Mouse (Mus musculus) heart, embryonic 10.5 days (tissue): ENCODE measurements around the gene Cabin1. TPM values are rescaled to one million over a fixed set of nuclear protein-coding genes. Genes with fewer than 3 reads are reported as not detected.

Experiments used
- DNase-seq: peaks from one replicate; pipeline ENCODE4 v3.0.0-alpha.2; 2017; ENCODE audit warnings: low spot score
- H3K27ac ChIP-seq: fragments of 300-500 bp; sonication (generic); 2 replicates; pipeline ENCODE4 v1.5.1; 2016; ENCODE audit warnings: mild to moderate bottlenecking
- H3K27me3 ChIP-seq: fragments of 300-500 bp; sonication (generic); 2 replicates; pipeline ENCODE4 v1.6.1; 2016; ENCODE audit warnings: mild to moderate bottlenecking; ENCODE audit not compliant: poor library complexity, insufficient read depth, severe bottlenecking
- H3K36me3 ChIP-seq: fragments of 300-500 bp; sonication (generic); 2 replicates; pipeline ENCODE4 v1.6.1; 2016; ENCODE audit warnings: mild to moderate bottlenecking, moderate library complexity
- H3K4me1 ChIP-seq: fragments of 300-500 bp; sonication (generic); 2 replicates; pipeline ENCODE4 v1.6.1; 2016; ENCODE audit warnings: mild to moderate bottlenecking
- H3K4me3 ChIP-seq: fragments of 300-500 bp; sonication (generic); 2 replicates; pipeline ENCODE4 v1.5.1; 2016; ENCODE audit warnings: mild to moderate bottlenecking, moderate library complexity
- H3K9me3 ChIP-seq: fragments of 300-500 bp; sonication (generic); 2 replicates; pipeline ENCODE4 v1.6.1; 2016; ENCODE audit warnings: mild to moderate bottlenecking, moderate library complexity
- WGBS: fragments of 180-500 bp; shearing (Covaris S2); methylation state at CpG from one replicate; pipeline ENCODE4 v1.1.7; 2016; 5-methylcytosine and 5-hydroxymethylcytosine counted together
- polyA plus RNA-seq: library from polyadenylated mRNA; unstranded; fragments of >200 nt; fragmentation: Nextera tagmentation; extraction: Ambion mirVana; gene quantifications from 2 replicates; pipeline ENCODE4 v1.2.1, GENCODE M21; 2016

Gene Cabin1
- polyA plus RNA-seq, 1 experiment from 2014 or later: 20.0 TPM

DNA sequence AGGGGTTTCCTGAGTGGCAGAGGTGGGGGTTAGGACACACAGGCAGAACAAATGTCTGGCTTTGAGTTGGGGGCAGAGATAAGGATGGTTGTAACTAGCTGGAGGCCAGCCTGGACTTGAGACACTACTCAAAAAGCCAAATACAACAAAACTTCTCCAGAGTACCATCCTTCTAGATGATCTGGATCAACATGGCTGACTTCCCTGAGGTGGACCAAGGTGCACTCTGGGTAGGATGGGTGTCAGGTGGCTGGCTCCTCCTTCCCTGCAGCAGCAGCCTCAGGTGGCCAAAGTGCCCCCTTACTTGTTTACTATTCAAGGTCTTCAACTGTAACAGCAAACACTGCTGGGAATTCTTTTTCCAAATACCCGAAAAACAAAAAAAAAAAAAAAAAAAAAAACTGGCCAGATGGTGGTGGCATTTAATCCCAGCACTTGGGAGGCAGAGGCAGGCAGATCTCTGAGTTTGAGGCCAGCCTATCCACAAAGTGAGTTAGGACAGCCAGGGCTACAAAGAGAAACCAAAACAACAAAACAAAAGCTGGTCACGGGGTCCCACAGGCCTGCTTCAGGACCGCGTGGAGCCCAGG lies 114.6 kb downstream of the Cabin1 start:
- peaks cover 90% of the 10 kb centered on the region for H3K36me3 ChIP-seq
- H3K4me3 ChIP-seq: no peak overlapping the region
- peaks cover 12% of the 10 kb centered on the region for H3K4me1 ChIP-seq
- no peaks in the 10 kb centered on the region for H3K9me3 ChIP-seq
- no peak for DNase-seq
- 89% methylated on average over 4 of the region's 4 CpGs for WGBS
- no peaks in the 10 kb centered on the region for H3K27me3 ChIP-seq
- no peak overlapping the region for H3K27ac ChIP-seq

- no peaks in the 10 kb centered on the region for H3K27me3 ChIP-seq
- H3K4me1 ChIP-seq: peaks cover 17% of the 10 kb centered on the region
- no peaks in the 10 kb centered on the region for H3K9me3 ChIP-seq
- H3K36me3 ChIP-seq: peaks cover 85% of the 10 kb centered on the region
- DNase-seq: no peak
- no peak overlapping the region for H3K27ac ChIP-seq
- 91% methylated on average over 7 of the region's 7 CpGs for WGBS
- H3K4me3 ChIP-seq: no peak overlapping the region
Measured at GRCm38 (mm10) chr10:75649001-75649400, 115.1 kb downstream of the Cabin1 start.

GRCm38 (mm10) chr10:75648091-75648490 lies 116.0 kb downstream of the Cabin1 start:
- Histone ChIP-seq H3K4me3 (no peak overlapping the region), H3K27me3 (no peaks in the 10 kb centered on the region), H3K36me3 (peaks cover 77% of the 10 kb centered on the region), H3K27ac (peak overlapping the region; percentile 72; the same call in 1 of the 2 replicates), H3K9me3 (no peaks in the 10 kb centered on the region), H3K4me1 (peaks cover 26% of the 10 kb centered on the region)
- WGBS: 91% methylated on average over 6 of the region's 6 CpGs
- no peak for DNase-seq

- H3K27ac ChIP-seq: peak overlapping the region; percentile 72; the same call in 1 of the 2 replicates
- H3K27me3 ChIP-seq: no peaks in the 10 kb centered on the region
- H3K4me3 ChIP-seq: no peak overlapping the region
- peaks cover 34% of the 10 kb centered on the region for H3K4me1 ChIP-seq
- peaks cover 70% of the 10 kb centered on the region for H3K36me3 ChIP-seq
- 69% methylated on average over 3 of the region's 3 CpGs for WGBS
- DNase-seq: no peak
- H3K9me3 ChIP-seq: no peaks in the 10 kb centered on the region
Measured at GRCm38 (mm10) chr10:75647362-75647761, 116.8 kb downstream of the Cabin1 start.

DNA sequence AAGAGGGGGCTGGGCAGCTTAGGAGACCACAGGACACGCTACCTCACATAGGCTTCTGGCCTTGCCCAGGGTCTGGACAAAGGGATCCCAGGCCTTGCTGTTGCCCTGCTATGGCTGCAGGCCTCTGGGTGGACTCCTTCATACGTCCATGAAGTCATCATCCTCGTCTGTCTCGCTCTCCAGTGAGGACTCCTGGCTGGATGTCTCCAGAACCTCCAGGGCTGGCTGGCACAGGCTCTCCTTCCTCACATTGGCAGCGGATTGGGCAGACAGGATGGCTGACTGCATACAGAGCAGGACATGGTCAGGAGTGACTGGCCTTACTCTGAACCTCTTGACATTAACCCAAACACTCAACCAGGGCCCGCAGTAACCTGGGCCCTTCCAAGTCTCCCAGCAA lies 117.7 kb downstream of the Cabin1 start:
- 92% methylated on average over 6 of the region's 6 CpGs for WGBS
- no peak for DNase-seq
- Histone ChIP-seq H3K4me3 (no peak overlapping the region), H3K36me3 (peaks cover 60% of the 10 kb centered on the region), H3K27ac (0 out of 2 replicates have a peak overlapping the region, but pooled peaks have one; percentile 29), H3K9me3 (no peaks in the 10 kb centered on the region), H3K4me1 (peaks cover 34% of the 10 kb centered on the region), H3K27me3 (no peaks in the 10 kb centered on the region)

DNA sequence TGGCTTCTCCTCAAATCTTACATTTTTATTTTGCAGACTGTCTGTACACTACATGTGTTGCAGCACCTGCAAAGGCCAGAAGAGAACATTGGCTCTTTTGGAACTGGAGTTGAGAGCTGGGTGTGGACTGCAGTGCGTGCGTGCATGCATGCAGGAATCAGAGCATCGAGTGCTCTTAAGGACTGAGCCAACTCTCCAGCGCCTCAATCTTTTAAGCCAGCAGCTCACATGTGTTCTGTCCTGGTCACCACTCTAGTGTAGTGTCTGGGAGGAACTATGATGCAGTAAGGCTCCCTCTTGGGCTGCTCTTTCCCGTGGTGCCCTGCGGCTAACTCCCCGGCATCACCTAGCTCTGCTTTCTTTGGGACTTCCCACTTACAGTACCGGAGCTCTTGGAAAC lies 118.5 kb downstream of the Cabin1 start:
- H3K27ac ChIP-seq: no peak overlapping the region
- peaks cover 37% of the 10 kb centered on the region for H3K4me1 ChIP-seq
- no peak overlapping the region for H3K4me3 ChIP-seq
- peaks cover 52% of the 10 kb centered on the region for H3K36me3 ChIP-seq
- 92% methylated on average over 8 of the region's 8 CpGs for WGBS
- no peak for DNase-seq
- no peaks in the 10 kb centered on the region for H3K27me3 ChIP-seq
- H3K9me3 ChIP-seq: no peaks in the 10 kb centered on the region

DNA sequence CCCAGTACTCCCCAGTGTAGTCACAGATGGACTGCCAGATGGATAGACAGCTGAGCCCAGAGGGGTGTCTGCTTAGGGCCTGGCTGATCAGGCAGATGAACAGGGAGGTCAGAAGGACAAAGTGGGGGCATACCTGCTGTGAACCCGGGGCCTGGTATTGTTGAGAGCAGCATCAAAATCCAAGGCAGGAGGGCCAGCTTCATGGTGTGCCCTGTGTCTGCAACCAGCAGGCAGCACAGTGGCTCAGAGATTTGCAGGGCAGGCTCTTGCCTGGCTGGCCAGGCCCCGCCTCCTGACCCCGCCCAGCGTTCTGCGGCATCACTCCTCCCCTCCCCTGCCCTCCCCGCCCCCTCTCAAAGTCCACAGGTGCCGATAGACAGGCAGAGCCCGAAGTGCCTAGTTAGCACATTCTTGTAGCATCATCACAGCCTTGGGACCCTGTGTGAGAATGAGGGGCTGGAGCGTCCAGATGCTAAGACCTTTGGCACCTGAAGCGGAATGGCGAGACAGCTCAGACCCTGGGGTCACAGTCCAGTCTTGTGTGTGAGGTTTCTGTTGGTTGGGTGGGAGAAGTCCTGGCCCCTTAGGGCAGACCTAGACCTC lies 120.3 kb downstream of the Cabin1 start, which contains the start of gene Susd2:
Gene Susd2, minus strand, starts transcription at position 268 of the 603 bp plus-strand sequence.
- 0 out of 2 replicates have a peak, but pooled peaks cover 2% of the 10 kb centered on the region for H3K27me3 ChIP-seq
- H3K36me3 ChIP-seq: peaks cover 36% of the 10 kb centered on the region
- no peaks in the 10 kb centered on the region for H3K9me3 ChIP-seq
- H3K4me1 ChIP-seq: peaks cover 37% of the 10 kb centered on the region
- peak; percentile 86 for DNase-seq
- 7% methylated on average over 11 of the region's 11 CpGs for WGBS
- peak within 1 kb of the TSS; percentile 56 for H3K27ac ChIP-seq
- peak within 1 kb of the TSS; percentile 40 for H3K4me3 ChIP-seq

GRCm38 (mm10) chr10:75642891-75643290 lies 121.2 kb downstream of the Cabin1 start:
- H3K27ac ChIP-seq: no peak overlapping the region
- H3K36me3 ChIP-seq: peaks cover 27% of the 10 kb centered on the region
- DNase-seq: no peak
- no peak overlapping the region for H3K4me3 ChIP-seq
- no peaks in the 10 kb centered on the region for H3K9me3 ChIP-seq
- peaks cover 42% of the 10 kb centered on the region for H3K4me1 ChIP-seq
- 91% methylated on average over 2 of the region's 2 CpGs for WGBS
- H3K27me3 ChIP-seq: peaks cover 9% of the 10 kb centered on the region; the same call in 1 of the 2 replicates

DNA sequence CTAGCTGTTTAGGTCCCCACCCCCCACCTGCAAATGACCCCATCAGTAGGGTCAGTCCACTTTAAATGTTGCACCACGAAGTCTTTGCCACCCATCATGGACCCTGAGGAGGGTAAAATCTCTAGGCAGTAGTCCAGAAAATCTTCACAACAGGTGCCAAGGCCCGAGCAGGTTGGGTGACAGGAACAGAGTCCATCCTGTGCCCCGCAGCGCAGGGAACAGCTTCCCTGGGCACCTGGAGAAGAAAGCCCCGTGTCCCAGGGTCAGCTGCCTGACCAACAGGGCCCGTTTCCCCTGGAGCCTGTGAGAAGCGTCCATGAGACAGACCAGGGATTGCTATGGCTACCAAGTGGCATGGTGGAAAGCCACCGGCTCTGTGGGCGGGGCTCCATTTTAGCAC lies 121.7 kb downstream of the Cabin1 start:
- no peaks in the 10 kb centered on the region for H3K9me3 ChIP-seq
- H3K4me3 ChIP-seq: no peak overlapping the region
- H3K36me3 ChIP-seq: peaks cover 22% of the 10 kb centered on the region
- 74% methylated on average over 9 of the region's 9 CpGs for WGBS
- H3K4me1 ChIP-seq: peaks cover 40% of the 10 kb centered on the region
- peaks cover 14% of the 10 kb centered on the region; the same call in 1 of the 2 replicates for H3K27me3 ChIP-seq
- no peak for DNase-seq
- H3K27ac ChIP-seq: no peak overlapping the region

GRCm38 (mm10) chr10:75641721-75642222 lies 122.4 kb downstream of the Cabin1 start:
- Histone ChIP-seq H3K27me3 (peaks cover 19% of the 10 kb centered on the region; the same call in 1 of the 2 replicates), H3K4me1 (peaks cover 37% of the 10 kb centered on the region), H3K36me3 (peaks cover 15% of the 10 kb centered on the region), H3K27ac (no peak overlapping the region), H3K9me3 (no peaks in the 10 kb centered on the region), H3K4me3 (no peak overlapping the region)
- DNase-seq: no peak
- WGBS: 81% methylated on average over 7 of the region's 7 CpGs

DNA sequence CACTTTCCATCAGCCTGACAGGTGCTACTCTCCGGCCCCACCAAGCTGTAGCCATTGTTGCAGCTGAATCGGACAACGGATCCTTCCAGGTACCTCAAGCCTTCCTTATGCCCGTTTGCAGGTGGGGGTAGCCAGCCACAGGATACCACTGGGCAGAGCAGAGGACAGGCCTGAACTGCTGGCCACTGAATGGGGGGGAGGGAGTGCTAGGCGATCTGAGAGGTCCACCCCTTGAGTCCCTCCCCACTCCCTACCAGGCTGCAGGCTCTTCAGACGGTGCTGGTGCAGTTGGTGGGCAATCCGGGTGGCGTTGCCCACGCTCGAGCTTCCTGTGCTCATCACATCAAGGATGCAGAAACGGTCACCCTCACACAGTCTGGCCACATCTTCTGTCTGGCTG lies 126.4 kb downstream of the Cabin1 start:
- Histone ChIP-seq H3K27ac (no peak overlapping the region), H3K4me3 (no peak overlapping the region), H3K36me3 (no peaks in the 10 kb centered on the region), H3K4me1 (peaks cover 21% of the 10 kb centered on the region), H3K9me3 (no peaks in the 10 kb centered on the region), H3K27me3 (peaks cover 19% of the 10 kb centered on the region; the same call in 1 of the 2 replicates)
- no peak for DNase-seq
- 91% methylated on average over 11 of the region's 11 CpGs for WGBS

GRCm38 (mm10) chr10:75636084-75636786 lies 127.9 kb downstream of the Cabin1 start:
- Histone ChIP-seq H3K36me3 (no peaks in the 10 kb centered on the region), H3K4me3 (no peak overlapping the region), H3K27me3 (peaks cover 19% of the 10 kb centered on the region; the same call in 1 of the 2 replicates), H3K9me3 (no peaks in the 10 kb centered on the region), H3K4me1 (peaks cover 18% of the 10 kb centered on the region), H3K27ac (no peak overlapping the region)
- 81% methylated on average over 12 of the region's 12 CpGs for WGBS
- DNase-seq: no peak

- peak; percentile 92 for DNase-seq
- peaks cover 17% of the 10 kb centered on the region for H3K4me1 ChIP-seq
- WGBS: 3% methylated on average over 9 of the region's 9 CpGs
Measured at GRCm38 (mm10) chr10:75635693-75636055, 128.5 kb downstream of the Cabin1 start.

More at GRCm38 (mm10) chr10:75635693-75636055, 128.5 kb downstream of the Cabin1 start:
- Histone ChIP-seq H3K36me3 (no peaks in the 10 kb centered on the region), H3K27ac (no peak overlapping the region), H3K9me3 (no peaks in the 10 kb centered on the region), H3K27me3 (peaks cover 19% of the 10 kb centered on the region; the same call in 1 of the 2 replicates), H3K4me3 (no peak overlapping the region)
